Mouse (Mus musculus): Measurements from ENCODE around the gene Rasgef1b. TPM values are rescaled to one million over a fixed set of nuclear protein-coding genes. Genes with fewer than 3 reads are reported as not detected.

The Rasgef1b gene
- polyA plus RNA-seq, 1 experiment: 13.5 TPM

DNA sequence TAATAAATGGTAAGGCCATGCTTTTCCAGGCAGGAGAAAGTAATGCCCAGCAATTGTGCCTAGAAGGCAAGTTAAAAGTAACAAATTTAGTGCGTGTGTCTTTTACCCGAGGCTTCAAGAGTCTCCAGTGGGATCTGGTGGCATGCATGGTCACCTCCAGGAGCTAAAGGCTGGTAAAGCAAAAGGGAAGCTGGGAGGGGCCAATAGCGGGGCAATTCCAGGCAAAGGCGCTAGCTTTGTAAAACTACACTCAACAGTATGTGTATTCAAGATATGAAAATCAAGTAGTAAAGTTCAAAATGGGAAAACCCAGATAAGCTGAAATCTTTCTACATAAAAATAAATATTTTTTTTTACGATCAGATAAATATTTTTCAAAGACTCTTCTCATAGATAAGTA lies 561.1 kb downstream of the Rasgef1b start:
- Histone ChIP-seq H3K4me1 (ENCODE audit: control insufficient read depth, insufficient read depth, low read length) (no peaks in the 10 kb centered on the region), H3K4me3 (replicated peaks; ENCODE audit: extremely low read depth, low read depth, low read length) (no peak overlapping the region)
- TF ChIP-seq POLR2A (IDR thresholded peaks at IDR 0.05; ENCODE audit: borderline replicate concordance, extremely low read depth, low read depth, low read length): no peak
- TF ChIP-seq CTCF (IDR thresholded peaks at IDR 0.05; ENCODE audit: insufficient read depth, low read length): no peak
- DNase-seq: no peak
- 77% methylated on average over 5 of the region's 5 CpGs for WGBS

Other genes with a start within 250 kb of the Rasgef1b start
- gene Vamp9, start 177.2 kb upstream of the Rasgef1b start, polyA plus RNA-seq (2012; rRNA removed): 0.33 TPM in 1 of 2 replicates, not detected in the other
- 28.5 and 46.0 TPM in 2 replicates for gene Hnrnpd, start 249.9 kb upstream of the Rasgef1b start, polyA plus RNA-seq (2012; rRNA removed)
- gene 4930524J08Rik, start 250.0 kb upstream of the Rasgef1b start, polyA plus RNA-seq (2012; rRNA removed): 1.1 and 1.7 TPM in 2 replicates